Mouse (Mus musculus) heart, postnatal 0 days (tissue): Measurements from ENCODE around the gene Pigk.

Experiments used
- CTCF ChIP-seq: IDR thresholded peaks from 2 replicates; pipeline ENCODE4 v1.5.1; 2016; ENCODE audit warnings: antibody characterized with exemption, control low read depth, low read depth
- EP300 ChIP-seq: IDR thresholded peaks from 2 replicates; pipeline ENCODE4 v1.6.1; 2016; ENCODE audit warnings: antibody characterized with exemption, low read depth

DNA sequence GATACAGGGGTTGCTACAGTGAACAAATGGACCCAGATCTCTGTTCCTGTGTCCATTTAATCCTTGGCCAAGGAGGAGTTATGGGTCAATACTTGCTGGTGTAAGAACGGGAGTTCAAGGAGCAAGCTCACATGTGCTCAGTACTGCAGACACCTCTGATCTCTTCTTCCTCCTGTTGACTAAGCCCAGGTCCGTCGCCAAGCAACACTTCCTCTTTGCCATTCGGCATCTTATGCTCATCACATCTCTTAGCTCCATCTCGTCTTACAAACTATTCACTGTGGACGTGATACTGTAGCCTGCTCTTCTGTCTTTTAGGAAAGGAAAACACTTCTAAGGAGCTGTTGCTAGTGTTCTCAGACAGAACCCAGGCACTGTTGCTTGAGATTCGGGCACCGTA, 203.7 kb downstream of the Pigk start:
- no peak for TF ChIP-seq CTCF
- TF ChIP-seq EP300: no peak
